Mouse (Mus musculus): Measurements from ENCODE around the gene Abcc8. TPM values are rescaled to one million over a fixed set of nuclear protein-coding genes. Genes with fewer than 3 reads are reported as not detected.

Gene Abcc8
- polyA plus RNA-seq, 1 experiment from 2014 or later: 7.6 TPM

GRCm38 (mm10) chr7:46147417-46147816 is 32.4 kb downstream of the Abcc8 start:
- Histone ChIP-seq H3K4me3 (replicated peaks) (no peak overlapping the region), H3K4me2 (replicated peaks) (no peak overlapping the region), H3K27ac (no peak overlapping the region), H3K4me1 (replicated peaks) (no peaks in the 10 kb centered on the region), H3K9me3 (no peaks in the 10 kb centered on the region), H3K27me3 (replicated peaks) (no peaks in the 10 kb centered on the region), H3K9ac (no peak overlapping the region), H3K36me3 (no peaks in the 10 kb centered on the region)
- WGBS: 68% methylated on average over 7 of the region's 7 CpGs
- 0 out of 2 replicates have a peak, but pooled peaks have one; percentile 67 for ATAC-seq

DNA sequence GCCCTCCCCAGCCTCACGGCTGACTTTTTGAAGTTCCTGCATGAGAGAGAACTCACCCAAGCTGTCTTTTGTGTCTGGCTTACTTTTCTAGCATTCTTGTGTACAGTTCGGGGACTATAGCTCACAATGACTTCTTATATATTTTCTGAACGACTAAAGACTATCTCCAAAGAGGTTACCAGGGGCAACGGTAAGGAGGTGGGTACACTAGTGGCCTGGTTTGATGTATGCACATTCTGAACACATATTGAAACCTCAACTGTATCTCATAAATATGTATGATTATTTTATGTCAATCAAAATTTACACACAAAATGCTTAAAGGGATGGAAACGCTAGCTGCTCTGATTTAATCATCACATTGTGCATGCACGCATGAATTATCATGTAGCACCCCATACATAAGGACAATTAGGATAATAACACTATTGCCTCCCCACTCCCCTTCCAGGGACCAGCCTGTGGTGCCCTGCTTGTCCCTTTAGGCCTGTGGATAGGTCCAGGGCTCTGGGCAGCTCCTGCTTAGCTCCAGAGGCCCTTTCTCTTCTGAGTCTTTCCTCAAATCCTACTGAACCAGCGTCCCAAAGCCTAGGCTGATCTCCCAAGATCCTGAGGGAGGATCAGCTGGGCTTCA is 33.0 kb downstream of the Abcc8 start:
- WGBS: 88% methylated on average over 7 of the region's 7 CpGs
- H3K4me1 ChIP-seq (replicated peaks): no peaks in the 10 kb centered on the region
- no peak for ATAC-seq
- no peaks in the 10 kb centered on the region for H3K27me3 ChIP-seq (replicated peaks)
- no peak overlapping the region for H3K4me2 ChIP-seq (replicated peaks)
- no peak overlapping the region for H3K4me3 ChIP-seq (replicated peaks)
- no peak overlapping the region for H3K27ac ChIP-seq
- H3K36me3 ChIP-seq: no peaks in the 10 kb centered on the region
- H3K9me3 ChIP-seq: no peaks in the 10 kb centered on the region
- no peak overlapping the region for H3K9ac ChIP-seq

- Histone ChIP-seq H3K4me2 (replicated peaks) (no peak overlapping the region), H3K9me3 (no peaks in the 10 kb centered on the region), H3K4me1 (replicated peaks) (no peaks in the 10 kb centered on the region), H3K27me3 (replicated peaks) (no peaks in the 10 kb centered on the region), H3K4me3 (replicated peaks) (no peak overlapping the region), H3K9ac (no peak overlapping the region), H3K36me3 (no peaks in the 10 kb centered on the region), H3K27ac (no peak overlapping the region)
- 70% methylated on average over 8 of the region's 8 CpGs for WGBS
- no peak for ATAC-seq
Observed at GRCm38 (mm10) chr7:46144061-46144460, 35.8 kb downstream of the Abcc8 start.

GRCm38 (mm10) chr7:46138329-46138930 is 41.4 kb downstream of the Abcc8 start:
- WGBS: 21% methylated on average over 7 of the region's 7 CpGs
- peak; percentile 78 for ATAC-seq
- Histone ChIP-seq H3K27me3 (replicated peaks) (no peaks in the 10 kb centered on the region), H3K36me3 (no peaks in the 10 kb centered on the region), H3K4me3 (replicated peaks) (no peak overlapping the region), H3K9ac (no peak overlapping the region), H3K4me1 (replicated peaks) (peaks cover 3% of the 10 kb centered on the region; the same call in 1 of the 2 replicates), H3K27ac (no peak overlapping the region; the same call in 1 of the 2 replicates), H3K9me3 (no peaks in the 10 kb centered on the region), H3K4me2 (replicated peaks) (no peak overlapping the region)

GRCm38 (mm10) chr7:46133858-46134257 is 46.0 kb downstream of the Abcc8 start:
- Histone ChIP-seq H3K27me3 (replicated peaks) (no peaks in the 10 kb centered on the region), H3K4me1 (replicated peaks) (peaks cover 6% of the 10 kb centered on the region; the same call in 1 of the 2 replicates), H3K4me2 (replicated peaks) (0 out of 2 replicates have a peak overlapping the region, but pooled peaks have one; percentile 2), H3K9me3 (no peaks in the 10 kb centered on the region), H3K9ac (no peak overlapping the region), H3K4me3 (replicated peaks) (no peak overlapping the region), H3K36me3 (no peaks in the 10 kb centered on the region), H3K27ac (no peak overlapping the region)
- ATAC-seq: no peak
- WGBS: 26% methylated on average over 7 of the region's 7 CpGs

GRCm38 (mm10) chr7:46132229-46132628 is 47.6 kb downstream of the Abcc8 start:
- no peak overlapping the region for H3K27ac ChIP-seq
- WGBS: 87% methylated on average over 12 of the region's 12 CpGs
- no peaks in the 10 kb centered on the region for H3K9me3 ChIP-seq
- no peak overlapping the region for H3K4me2 ChIP-seq (replicated peaks)
- H3K36me3 ChIP-seq: no peaks in the 10 kb centered on the region
- H3K9ac ChIP-seq: no peak overlapping the region
- H3K4me1 ChIP-seq (replicated peaks): peaks cover 2% of the 10 kb centered on the region; the same call in 1 of the 2 replicates
- no peak for ATAC-seq
- H3K27me3 ChIP-seq (replicated peaks): no peaks in the 10 kb centered on the region
- H3K4me3 ChIP-seq (replicated peaks): no peak overlapping the region

DNA sequence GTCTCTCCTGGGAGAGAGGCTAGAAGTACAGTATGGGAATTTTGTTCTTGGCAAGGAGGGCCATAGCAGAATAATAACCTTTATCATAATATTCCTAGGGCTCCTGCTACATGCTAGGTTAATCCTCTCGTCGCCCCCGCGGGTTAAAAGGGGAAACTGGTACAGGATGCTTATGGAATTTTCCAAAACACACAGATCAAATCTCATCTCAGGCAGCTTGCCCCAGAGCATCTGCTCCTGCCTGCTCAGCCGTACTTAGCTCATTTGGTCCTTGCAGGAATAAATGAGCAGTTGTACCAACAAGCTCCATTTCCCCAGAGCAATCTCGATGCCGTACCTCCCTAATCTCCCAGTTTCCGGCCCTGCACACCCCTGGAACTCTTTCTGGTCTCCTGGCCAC is 48.0 kb downstream of the Abcc8 start:
- Histone ChIP-seq H3K27me3 (replicated peaks) (no peaks in the 10 kb centered on the region), H3K4me3 (replicated peaks) (no peak overlapping the region), H3K27ac (no peak overlapping the region), H3K36me3 (no peaks in the 10 kb centered on the region), H3K4me2 (replicated peaks) (no peak overlapping the region), H3K9me3 (no peaks in the 10 kb centered on the region), H3K9ac (no peak overlapping the region), H3K4me1 (replicated peaks) (peaks cover 2% of the 10 kb centered on the region; the same call in 1 of the 2 replicates)
- 71% methylated on average over 8 of the region's 8 CpGs for WGBS
- no peak for ATAC-seq

DNA sequence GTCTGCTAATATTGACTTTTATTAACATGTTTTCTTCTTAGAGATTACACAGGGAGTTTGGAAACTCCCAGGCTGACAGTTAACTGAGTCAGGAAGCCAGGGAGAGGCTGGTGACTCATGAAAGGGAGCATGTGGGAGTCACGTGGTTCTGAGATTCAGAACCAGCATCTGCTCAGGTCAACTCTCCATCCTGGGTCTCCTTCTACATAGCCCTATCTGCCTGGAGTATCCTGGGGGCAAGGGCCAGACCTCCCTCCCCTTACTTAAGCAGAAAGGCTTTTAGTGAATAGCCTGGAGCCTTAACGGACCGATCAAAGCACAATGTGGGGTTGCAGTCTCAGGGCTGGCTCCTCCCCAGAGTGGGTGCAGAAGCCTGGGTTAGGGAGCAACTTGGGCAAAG is 48.6 kb downstream of the Abcc8 start:
- Histone ChIP-seq H3K4me3 (replicated peaks) (no peak overlapping the region), H3K27me3 (replicated peaks) (no peaks in the 10 kb centered on the region), H3K4me1 (replicated peaks) (peaks cover 2% of the 10 kb centered on the region; the same call in 1 of the 2 replicates), H3K27ac (no peak overlapping the region), H3K36me3 (no peaks in the 10 kb centered on the region), H3K4me2 (replicated peaks) (no peak overlapping the region), H3K9me3 (no peaks in the 10 kb centered on the region), H3K9ac (no peak overlapping the region)
- WGBS: 40% methylated on average over 3 of the region's 3 CpGs
- peak; percentile 48; the same call in 1 of the 2 replicates for ATAC-seq

DNA sequence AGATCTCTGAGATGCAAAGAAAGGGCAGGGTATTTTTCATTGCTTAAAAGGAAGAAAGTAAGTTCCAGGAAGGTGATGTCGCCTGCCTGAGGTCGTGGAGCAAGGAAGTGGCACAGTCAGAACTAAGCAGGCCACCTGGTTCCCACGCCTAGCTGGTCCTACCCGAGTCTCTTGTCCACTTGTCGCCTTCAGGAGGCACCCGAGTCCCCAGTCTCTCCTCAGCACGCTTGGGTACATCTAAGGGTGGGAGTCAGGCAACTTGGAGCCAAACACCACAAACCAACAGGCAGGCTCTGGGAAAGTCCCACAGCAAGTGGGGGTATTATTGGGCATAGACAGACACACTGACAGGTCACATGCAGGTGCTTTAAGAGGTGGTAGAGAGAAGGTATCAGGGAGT is 49.1 kb downstream of the Abcc8 start:
- no peak overlapping the region for H3K4me3 ChIP-seq (replicated peaks)
- H3K4me1 ChIP-seq (replicated peaks): peaks cover 2% of the 10 kb centered on the region; the same call in 1 of the 2 replicates
- no peaks in the 10 kb centered on the region for H3K27me3 ChIP-seq (replicated peaks)
- WGBS: 57% methylated on average over 7 of the region's 7 CpGs
- no peak overlapping the region for H3K27ac ChIP-seq
- no peak overlapping the region for H3K4me2 ChIP-seq (replicated peaks)
- H3K36me3 ChIP-seq: no peaks in the 10 kb centered on the region
- H3K9me3 ChIP-seq: no peaks in the 10 kb centered on the region
- H3K9ac ChIP-seq: no peak overlapping the region
- ATAC-seq: no peak; the same call in 1 of the 2 replicates

DNA sequence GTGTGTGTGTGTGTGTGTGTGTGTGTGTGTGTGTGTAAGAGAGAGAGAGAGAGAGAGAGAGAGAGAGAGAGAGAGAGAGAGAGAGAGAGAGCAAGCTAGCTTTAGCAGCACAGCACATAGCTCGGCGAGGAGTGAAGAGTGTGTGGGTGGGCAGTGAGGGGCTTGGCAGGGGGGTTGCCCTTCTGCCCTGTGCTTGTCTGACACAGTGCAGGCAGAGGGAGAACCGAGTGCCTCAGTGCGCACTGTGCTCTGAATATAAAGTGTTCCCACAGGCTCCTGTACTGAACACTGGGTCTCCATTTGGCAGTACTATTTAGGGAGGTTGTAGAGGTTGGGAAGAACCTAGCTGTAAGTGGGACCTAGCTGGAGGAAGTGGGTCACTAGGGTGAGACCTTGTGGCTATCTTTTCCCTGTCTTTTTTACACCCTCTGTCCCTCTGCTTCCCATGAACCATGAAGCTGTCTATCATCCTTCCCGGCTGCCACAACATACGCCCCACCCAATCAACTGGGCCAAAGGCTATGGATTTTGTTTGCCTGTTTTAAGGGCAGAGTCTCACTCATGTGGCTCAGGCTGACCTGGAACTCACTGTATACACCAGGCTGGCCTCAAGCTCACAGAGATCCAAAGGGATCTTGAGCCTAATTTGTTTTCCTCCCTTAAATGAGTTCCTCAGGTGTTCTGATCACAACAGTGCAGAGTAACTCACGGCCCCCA is 50.2 kb downstream of the Abcc8 start:
- Histone ChIP-seq H3K4me3 (replicated peaks) (no peak overlapping the region), H3K27ac (no peak overlapping the region)
- 0 out of 2 replicates have a peak, but pooled peaks have one; percentile 35 for ATAC-seq

DNA sequence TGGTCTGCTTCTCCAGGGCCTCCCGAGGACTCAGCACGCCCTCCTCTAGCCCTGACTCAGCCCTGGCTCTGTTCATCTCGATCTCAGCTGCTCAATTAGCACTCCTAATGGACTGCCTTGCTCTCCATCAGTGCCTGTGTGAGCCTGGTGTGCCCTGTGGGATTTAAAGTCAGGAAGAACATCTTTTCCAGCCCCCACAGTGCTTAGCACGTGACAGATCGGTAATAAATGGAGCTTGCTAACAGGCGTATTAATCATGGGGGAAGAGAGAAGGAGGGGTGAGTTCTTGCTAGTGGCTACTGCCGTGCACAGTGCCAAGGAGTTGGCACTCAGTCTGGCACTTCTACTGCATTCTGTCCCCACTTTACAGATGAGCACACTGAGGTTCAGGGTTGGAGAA is 51.6 kb downstream of the Abcc8 start:
- no peaks in the 10 kb centered on the region for H3K36me3 ChIP-seq
- 38% methylated on average over 7 of the region's 7 CpGs for WGBS
- no peak overlapping the region for H3K27ac ChIP-seq
- H3K9ac ChIP-seq: no peak overlapping the region
- H3K4me1 ChIP-seq (replicated peaks): 0 out of 2 replicates have a peak, but pooled peaks cover 3% of the 10 kb centered on the region
- H3K27me3 ChIP-seq (replicated peaks): no peaks in the 10 kb centered on the region
- H3K4me3 ChIP-seq (replicated peaks): no peak overlapping the region
- no peaks in the 10 kb centered on the region for H3K9me3 ChIP-seq
- 0 out of 2 replicates have a peak, but pooled peaks have one; percentile 11 for ATAC-seq
- H3K4me2 ChIP-seq (replicated peaks): no peak overlapping the region

More for the DNA sequence above, 50.2 kb downstream of the Abcc8 start:
- WGBS: 30% methylated on average over 7 of the region's 7 CpGs
- no peaks in the 10 kb centered on the region for H3K9me3 ChIP-seq
- H3K27me3 ChIP-seq (replicated peaks): no peaks in the 10 kb centered on the region
- H3K36me3 ChIP-seq: no peaks in the 10 kb centered on the region
- H3K4me1 ChIP-seq (replicated peaks): peaks cover 2% of the 10 kb centered on the region; the same call in 1 of the 2 replicates
- H3K4me2 ChIP-seq (replicated peaks): no peak overlapping the region
- H3K9ac ChIP-seq: no peak overlapping the region

- 84% methylated on average over 11 of the region's 11 CpGs for WGBS
- no peak overlapping the region for H3K27ac ChIP-seq
- no peaks in the 10 kb centered on the region for H3K27me3 ChIP-seq (replicated peaks)
- H3K4me3 ChIP-seq (replicated peaks): no peak overlapping the region
- 0 out of 2 replicates have a peak, but pooled peaks cover 3% of the 10 kb centered on the region for H3K4me1 ChIP-seq (replicated peaks)
- no peaks in the 10 kb centered on the region for H3K36me3 ChIP-seq
- no peaks in the 10 kb centered on the region for H3K9me3 ChIP-seq
- no peak overlapping the region for H3K4me2 ChIP-seq (replicated peaks)
- H3K9ac ChIP-seq: no peak overlapping the region
- ATAC-seq: no peak
Observed at GRCm38 (mm10) chr7:46125340-46125739, 54.5 kb downstream of the Abcc8 start.
